Mouse (Mus musculus): ENCODE measurements at regions not wholly inside any gene's neighbourhood (a gene's known extent, or its start where the extent isn't known, plus 50 kb on each side); places are given as distances from the start of the nearest gene placed in this dataset.

DNA sequence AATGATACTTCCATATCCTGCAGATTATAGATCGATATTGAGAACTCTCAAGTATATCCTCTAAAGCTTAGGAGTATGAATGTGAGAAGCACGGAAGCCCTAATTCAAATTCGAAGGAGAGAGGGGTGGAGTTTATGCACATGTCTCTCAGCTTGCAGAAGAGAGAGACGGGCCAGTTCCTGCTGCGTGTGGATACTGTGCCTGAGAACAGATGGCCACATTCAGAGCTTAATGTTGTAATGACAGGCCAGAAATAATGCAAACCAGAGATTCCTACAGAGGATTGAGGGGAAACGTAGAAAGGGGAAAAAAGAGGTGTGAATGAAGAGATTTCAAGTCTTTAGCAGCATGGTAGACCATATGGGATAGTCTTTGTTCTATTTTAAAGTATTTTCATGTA is 145.8 kb downstream of the Ackr3 start:
- no peaks in the 10 kb centered on the region for H3K27me3 ChIP-seq (replicated peaks; ENCODE audit: control insufficient read depth, insufficient read depth, low read length)
- DNase-seq: no peak
- WGBS: 73% methylated on average over 6 of the region's 6 CpGs

GRCm38 (mm10) chr1:90353325-90353724 is 149.5 kb downstream of the Ackr3 start:
- Histone ChIP-seq H3K36me3 (ENCODE audit: control insufficient read depth, insufficient read depth, low read length) (no peaks in the 10 kb centered on the region), H3K27ac (ENCODE audit: insufficient read depth, low read depth, low read length) (no peak overlapping the region), H3K4me3 (ENCODE audit: insufficient read depth, low read depth, low read length) (no peak overlapping the region), H3K4me1 (ENCODE audit: control insufficient read depth, insufficient read depth, low read length) (no peaks in the 10 kb centered on the region), H3K27me3 (replicated peaks; ENCODE audit: control insufficient read depth, insufficient read depth, low read length) (no peaks in the 10 kb centered on the region)
- DNase-seq: no peak
- WGBS: 58% methylated on average over 7 of the region's 7 CpGs
- TF ChIP-seq CTCF (conservative IDR thresholded peaks at IDR 0.05; ENCODE audit: insufficient read depth, insufficient read length, low read depth, low read length): no peak
- no peak for TF ChIP-seq POLR2A (IDR thresholded peaks at IDR 0.05; ENCODE audit: low read depth, low read length)

More for the DNA sequence above, 145.8 kb downstream of the Ackr3 start:
- no peaks in the 10 kb centered on the region for H3K36me3 ChIP-seq (ENCODE audit: control insufficient read depth, insufficient read depth, low read length)
- H3K4me3 ChIP-seq (ENCODE audit: insufficient read depth, low read depth, low read length): no peak overlapping the region
- TF ChIP-seq CTCF (conservative IDR thresholded peaks at IDR 0.05; ENCODE audit: insufficient read depth, insufficient read length, low read depth, low read length) (no peak), POLR2A (IDR thresholded peaks at IDR 0.05; ENCODE audit: low read depth, low read length) (no peak)
- H3K4me1 ChIP-seq (ENCODE audit: control insufficient read depth, insufficient read depth, low read length): no peaks in the 10 kb centered on the region
- no peak overlapping the region for H3K27ac ChIP-seq (ENCODE audit: insufficient read depth, low read depth, low read length)

DNA sequence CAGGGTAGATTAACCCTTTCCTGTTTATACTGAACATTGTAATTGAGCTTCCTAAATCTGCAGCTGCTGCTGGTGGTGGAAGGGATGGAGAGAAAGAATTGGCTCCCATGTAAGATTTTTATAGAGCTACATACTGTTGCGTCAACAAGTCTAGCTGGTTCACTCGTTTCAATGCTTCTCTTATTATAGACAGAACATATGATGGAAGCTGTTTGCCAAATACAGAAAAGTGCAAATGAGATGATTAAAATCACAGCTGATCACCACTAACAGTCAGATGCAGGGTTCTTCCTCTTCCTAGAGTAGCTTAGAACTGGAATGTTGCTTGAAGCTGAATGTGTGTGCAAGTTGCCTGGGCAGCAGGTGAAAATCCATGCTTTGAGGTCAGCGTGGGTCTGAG is 152.8 kb downstream of the Ackr3 start:
- no peaks in the 10 kb centered on the region for H3K4me1 ChIP-seq (ENCODE audit: control insufficient read depth, insufficient read depth, low read length)
- no peaks in the 10 kb centered on the region for H3K27me3 ChIP-seq (replicated peaks; ENCODE audit: control insufficient read depth, insufficient read depth, low read length)
- H3K27ac ChIP-seq (ENCODE audit: insufficient read depth, low read depth, low read length): no peak overlapping the region
- 88% methylated on average over 3 of the region's 3 CpGs for WGBS
- no peak for TF ChIP-seq CTCF (conservative IDR thresholded peaks at IDR 0.05; ENCODE audit: insufficient read depth, insufficient read length, low read depth, low read length)
- TF ChIP-seq POLR2A (IDR thresholded peaks at IDR 0.05; ENCODE audit: low read depth, low read length): no peak
- DNase-seq: no peak
- no peaks in the 10 kb centered on the region for H3K36me3 ChIP-seq (ENCODE audit: control insufficient read depth, insufficient read depth, low read length)
- H3K4me3 ChIP-seq (ENCODE audit: insufficient read depth, low read depth, low read length): no peak overlapping the region

- Histone ChIP-seq H3K4me3 (ENCODE audit: insufficient read depth, low read depth, low read length) (no peak overlapping the region), H3K27ac (ENCODE audit: insufficient read depth, low read depth, low read length) (no peak overlapping the region), H3K27me3 (replicated peaks; ENCODE audit: control insufficient read depth, insufficient read depth, low read length) (no peaks in the 10 kb centered on the region), H3K4me1 (ENCODE audit: control insufficient read depth, insufficient read depth, low read length) (no peaks in the 10 kb centered on the region), H3K36me3 (ENCODE audit: control insufficient read depth, insufficient read depth, low read length) (no peaks in the 10 kb centered on the region)
- TF ChIP-seq CTCF (conservative IDR thresholded peaks at IDR 0.05; ENCODE audit: insufficient read depth, insufficient read length, low read depth, low read length): no peak
- TF ChIP-seq POLR2A (IDR thresholded peaks at IDR 0.05; ENCODE audit: low read depth, low read length): no peak
- DNase-seq: no peak
Observed at GRCm38 (mm10) chr1:90357391-90357790, 153.6 kb downstream of the Ackr3 start.

DNA sequence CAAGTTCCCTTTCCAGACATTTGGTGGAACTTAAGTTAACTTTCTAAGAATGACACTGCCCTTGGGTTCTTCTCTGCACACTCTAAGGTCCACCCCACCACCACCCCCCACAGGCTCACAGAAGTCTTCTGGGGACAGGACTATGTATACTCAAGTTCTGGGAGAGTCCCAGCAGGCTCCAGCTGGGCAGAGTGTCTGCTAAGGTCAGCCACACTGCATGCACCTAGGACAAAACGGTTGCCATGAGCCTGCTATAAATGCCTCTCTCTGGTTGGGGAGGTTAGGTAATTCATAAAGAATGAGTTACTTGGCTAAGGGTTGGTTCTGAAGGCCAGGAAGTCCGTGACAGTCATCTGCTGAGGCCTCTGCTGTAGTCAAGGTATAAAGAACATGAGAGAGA is 155.2 kb downstream of the Ackr3 start:
- WGBS: 70% methylated on average over 2 of the region's 2 CpGs
- H3K27ac ChIP-seq (ENCODE audit: insufficient read depth, low read depth, low read length): no peak overlapping the region

DNA sequence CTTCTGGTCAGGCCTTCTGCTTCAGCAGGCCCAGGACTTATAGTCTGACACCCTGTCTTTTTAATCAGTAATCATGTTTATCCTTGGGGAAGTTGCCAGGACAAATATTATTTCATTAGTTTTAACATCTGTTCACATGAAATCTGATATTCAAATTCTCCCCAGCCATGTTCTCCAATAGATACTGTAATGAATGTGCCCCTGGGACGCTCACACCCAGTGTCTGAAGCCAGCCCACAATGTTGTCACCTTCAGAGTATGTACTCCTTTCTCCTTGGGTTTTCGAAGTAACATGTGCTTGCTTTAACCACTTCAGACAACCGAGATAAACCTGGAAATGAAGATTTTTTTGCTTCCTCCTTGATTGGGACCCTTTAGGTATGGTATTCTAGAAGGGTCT is 156.3 kb downstream of the Ackr3 start:
- Histone ChIP-seq H3K27ac (ENCODE audit: insufficient read depth, low read depth, low read length) (no peak overlapping the region), H3K4me3 (ENCODE audit: insufficient read depth, low read depth, low read length) (no peak overlapping the region), H3K36me3 (ENCODE audit: control insufficient read depth, insufficient read depth, low read length) (no peaks in the 10 kb centered on the region), H3K4me1 (ENCODE audit: control insufficient read depth, insufficient read depth, low read length) (no peaks in the 10 kb centered on the region), H3K27me3 (replicated peaks; ENCODE audit: control insufficient read depth, insufficient read depth, low read length) (no peaks in the 10 kb centered on the region)
- no peak for TF ChIP-seq CTCF (conservative IDR thresholded peaks at IDR 0.05; ENCODE audit: insufficient read depth, insufficient read length, low read depth, low read length)
- no peak for TF ChIP-seq POLR2A (IDR thresholded peaks at IDR 0.05; ENCODE audit: low read depth, low read length)
- no peak for DNase-seq
- WGBS: 68% methylated on average over 3 of the region's 3 CpGs

More for the DNA sequence above, 155.2 kb downstream of the Ackr3 start:
- no peak for DNase-seq
- Histone ChIP-seq H3K27me3 (replicated peaks; ENCODE audit: control insufficient read depth, insufficient read depth, low read length) (no peaks in the 10 kb centered on the region), H3K36me3 (ENCODE audit: control insufficient read depth, insufficient read depth, low read length) (no peaks in the 10 kb centered on the region), H3K4me1 (ENCODE audit: control insufficient read depth, insufficient read depth, low read length) (no peaks in the 10 kb centered on the region), H3K4me3 (ENCODE audit: insufficient read depth, low read depth, low read length) (no peak overlapping the region)
- TF ChIP-seq POLR2A (IDR thresholded peaks at IDR 0.05; ENCODE audit: low read depth, low read length) (no peak), CTCF (conservative IDR thresholded peaks at IDR 0.05; ENCODE audit: insufficient read depth, insufficient read length, low read depth, low read length) (no peak)

- Histone ChIP-seq H3K4me3 (ENCODE audit: insufficient read depth, low read depth, low read length) (no peak overlapping the region), H3K4me1 (ENCODE audit: control insufficient read depth, insufficient read depth, low read length) (no peaks in the 10 kb centered on the region), H3K27me3 (replicated peaks; ENCODE audit: control insufficient read depth, insufficient read depth, low read length) (no peaks in the 10 kb centered on the region), H3K36me3 (ENCODE audit: control insufficient read depth, insufficient read depth, low read length) (no peaks in the 10 kb centered on the region), H3K27ac (ENCODE audit: insufficient read depth, low read depth, low read length) (no peak overlapping the region)
- no peak for DNase-seq
- TF ChIP-seq POLR2A (IDR thresholded peaks at IDR 0.05; ENCODE audit: low read depth, low read length) (no peak), CTCF (conservative IDR thresholded peaks at IDR 0.05; ENCODE audit: insufficient read depth, insufficient read length, low read depth, low read length) (no peak)
- 78% methylated on average over 4 of the region's 4 CpGs for WGBS
Observed at GRCm38 (mm10) chr1:90364444-90364843, 160.7 kb downstream of the Ackr3 start.

GRCm38 (mm10) chr1:90368581-90368980 is 164.8 kb downstream of the Ackr3 start:
- TF ChIP-seq POLR2A (IDR thresholded peaks at IDR 0.05; ENCODE audit: low read depth, low read length) (no peak), CTCF (conservative IDR thresholded peaks at IDR 0.05; ENCODE audit: insufficient read depth, insufficient read length, low read depth, low read length) (no peak)
- Histone ChIP-seq H3K27me3 (replicated peaks; ENCODE audit: control insufficient read depth, insufficient read depth, low read length) (no peaks in the 10 kb centered on the region), H3K36me3 (ENCODE audit: control insufficient read depth, insufficient read depth, low read length) (no peaks in the 10 kb centered on the region), H3K4me3 (ENCODE audit: insufficient read depth, low read depth, low read length) (no peak overlapping the region), H3K4me1 (ENCODE audit: control insufficient read depth, insufficient read depth, low read length) (no peaks in the 10 kb centered on the region), H3K27ac (ENCODE audit: insufficient read depth, low read depth, low read length) (no peak overlapping the region)
- WGBS: 69% methylated on average over 10 of the region's 10 CpGs
- no peak for DNase-seq

Measured in kidney, adult 2 months (tissue).